Mouse (Mus musculus): ENCODE results near the gene Ptma. TPM values are rescaled to one million over a fixed set of nuclear protein-coding genes. Genes with fewer than 3 reads are reported as not detected.
"Not testable (repeated sequence)": the region's sequence is repeated elsewhere in the genome, so short reads cannot be mapped to it uniquely, and the experiment has no call there.

The Ptma gene
- total RNA-seq, 2 experiments from 2014 or later, result 1,018 to 1,064 TPM

GRCm38 (mm10) chr1:86510676-86511441 lies 15.7 kb upstream of the Ptma start:
- intact Hi-C loops (cut with DNase I), result no loop called here
- peak; percentile 74 for DNase-seq

- intact Hi-C loops (cut with DNase I), result no loop called here
- DNase-seq, result no peak
These were observed 14.3 kb upstream of the Ptma start for GRCm38 (mm10) chr1:86512154-86512720.

DNA sequence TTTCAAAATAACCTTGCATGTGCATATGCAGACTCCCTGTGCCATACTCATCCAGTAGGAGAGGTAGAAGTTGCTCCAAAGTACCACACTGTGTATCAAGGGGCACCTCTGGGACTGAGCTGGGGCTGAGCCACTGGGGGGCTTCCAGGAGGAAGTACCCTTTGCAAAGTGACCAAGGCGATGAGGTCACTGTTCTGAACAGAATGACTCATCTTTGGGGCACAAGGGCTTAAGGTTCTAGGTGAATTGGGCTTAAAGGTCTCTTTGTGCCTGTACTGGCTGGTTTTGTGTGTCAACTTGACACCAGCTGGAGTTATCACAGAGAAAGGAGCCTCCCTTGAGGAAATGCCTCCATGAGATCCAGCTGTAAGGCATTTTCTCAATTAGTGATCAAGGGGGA lies 13.5 kb upstream of the Ptma start:
- intact Hi-C loops (cut with DNase I); DNase-seq: not testable (repeated sequence)

DNA sequence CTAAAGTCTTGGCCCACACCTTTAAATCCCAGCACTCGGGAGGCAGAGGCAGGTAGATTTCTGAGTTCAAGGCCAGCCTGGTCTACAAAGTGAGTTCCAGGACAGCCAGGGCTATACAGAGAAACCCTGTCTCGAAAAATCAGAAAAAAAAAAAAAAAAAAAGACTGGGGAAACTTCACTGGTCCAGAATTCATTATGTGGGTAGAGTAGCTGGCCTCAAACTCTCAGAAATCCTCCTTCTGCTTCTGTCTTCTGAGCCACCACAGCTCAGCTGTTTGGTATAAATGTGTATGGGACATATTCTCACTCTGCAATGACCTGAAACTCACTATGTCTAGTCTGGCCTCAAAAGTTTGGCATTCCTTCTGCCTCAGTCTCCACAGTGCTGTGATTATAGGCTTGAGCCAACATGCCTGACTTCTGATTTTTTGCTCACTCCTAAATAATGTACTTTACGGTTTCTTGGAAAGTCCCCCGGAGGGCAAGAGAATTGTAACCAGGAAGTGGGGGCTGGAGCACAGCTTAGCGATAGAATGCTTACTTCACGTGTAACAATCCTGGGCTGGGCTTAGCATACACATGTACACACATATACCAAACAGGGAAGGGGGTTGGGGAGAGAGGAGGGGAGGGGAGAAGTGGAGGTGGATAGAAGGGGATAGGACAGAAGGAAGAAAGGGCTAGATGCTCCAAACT lies 10.7 kb upstream of the Ptma start:
- DNase-seq, result no peak
- intact Hi-C loops (cut with DNase I), result no loop called here

DNA sequence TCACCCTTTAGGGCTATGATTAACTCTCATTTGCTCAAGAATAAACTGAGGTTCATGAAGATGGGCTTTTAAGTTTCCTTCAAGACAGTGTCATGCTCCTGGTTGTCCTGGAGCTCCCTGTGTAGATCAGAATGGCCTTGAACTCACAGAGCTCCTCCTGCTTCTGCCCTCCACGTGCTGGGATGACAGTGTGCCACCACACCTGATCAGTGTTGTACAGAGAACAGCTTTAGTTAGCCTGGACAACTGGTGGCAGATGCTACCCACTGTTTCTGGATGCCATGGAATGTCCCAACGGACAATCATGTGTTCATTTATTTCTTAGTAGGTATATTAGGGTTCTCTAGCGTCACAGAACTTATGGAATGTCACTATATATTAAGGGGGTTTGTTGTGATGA lies 9.4 kb upstream of the Ptma start:
- intact Hi-C loops (cut with DNase I), result no loop called here
- DNase-seq, result no peak

DNA sequence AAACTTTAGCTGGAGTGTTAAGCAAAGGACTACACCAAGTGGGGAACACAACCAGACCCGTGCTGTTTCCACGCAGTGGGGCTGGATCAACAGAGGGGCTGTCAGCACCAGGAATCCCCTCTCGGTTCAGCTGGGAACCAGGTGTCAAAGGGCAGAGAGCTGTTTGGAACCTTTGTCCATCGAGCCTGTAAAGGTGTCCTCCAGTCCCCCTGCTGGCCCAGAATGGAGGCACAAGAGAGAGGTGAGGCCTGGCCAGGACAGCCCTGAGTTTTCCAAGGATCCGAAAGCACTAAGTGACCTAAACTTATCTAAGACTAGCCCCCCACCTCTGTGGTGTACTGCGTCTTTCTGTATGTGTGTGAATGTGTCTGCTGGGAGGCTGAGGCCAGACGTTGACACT lies 6.2 kb upstream of the Ptma start:
- DNase-seq, result peak; percentile 35
- intact Hi-C loops (cut with DNase I), result no loop called here

GRCm38 (mm10) chr1:86522286-86522871 lies 4.1 kb upstream of the Ptma start:
- DNase-seq, result peak; percentile 46
- intact Hi-C loops (cut with DNase I), result no loop called here

GRCm38 (mm10) chr1:86523776-86524618 lies 2.5 kb upstream of the Ptma start:
- no peak for DNase-seq
- intact Hi-C loops (cut with DNase I), result no loop called here

GRCm38 (mm10) chr1:86524619-86525498 lies 1.7 kb upstream of the Ptma start:
- peak; percentile 100 for DNase-seq
- intact Hi-C loops (cut with DNase I), result loop anchor here (5.0 kb wide), 1 partner anchor 38 kb away; no protein-coding TSS in a partner anchor

- intact Hi-C loops (cut with DNase I), result loop anchor here (5.0 kb wide), 1 partner anchor 38 kb away; no protein-coding TSS in a partner anchor
- DNase-seq, result no peak
These were observed 919 bp upstream of the Ptma start for GRCm38 (mm10) chr1:86525499-86526115.

DNA sequence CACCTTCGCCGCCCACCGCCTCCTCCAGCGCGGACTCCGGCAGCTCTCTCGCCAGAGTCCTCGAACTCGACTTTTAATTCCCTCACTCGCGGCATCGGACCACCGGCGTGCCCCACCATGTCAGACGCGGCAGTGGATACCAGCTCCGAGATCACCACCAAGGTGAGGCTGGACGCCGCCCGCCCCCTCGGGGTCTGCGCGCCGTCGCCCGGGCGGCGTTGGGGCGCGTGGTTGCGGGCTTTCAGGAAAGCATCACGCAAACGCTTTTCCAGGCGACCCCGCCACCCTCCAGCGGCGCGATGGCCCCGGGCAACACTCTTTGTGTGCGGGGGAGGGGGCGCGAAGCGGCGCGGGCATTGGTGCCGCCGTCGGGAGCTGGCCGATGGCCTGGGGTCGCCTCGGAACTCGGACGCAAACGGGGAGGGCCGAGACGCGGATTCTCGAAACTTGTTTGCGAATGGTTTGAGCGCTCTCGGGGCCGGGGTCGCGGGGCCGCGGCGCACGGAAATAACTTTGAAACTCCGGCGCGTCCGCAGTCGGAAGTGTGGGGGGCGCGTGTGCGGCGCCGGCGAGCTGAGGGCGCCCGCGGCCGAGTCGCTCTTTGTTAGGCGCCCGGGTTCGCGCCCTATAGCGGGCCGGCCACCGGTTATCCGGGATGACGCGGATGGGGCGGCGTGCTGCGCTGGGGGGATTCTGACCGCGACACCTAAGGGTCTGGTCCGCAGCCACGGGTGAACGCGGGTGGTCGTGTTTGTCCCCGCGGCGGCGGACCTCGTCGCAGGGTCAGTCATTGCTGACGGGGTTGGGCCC lies 468 bp downstream of the Ptma start:
- intact Hi-C loops (cut with DNase I), result loop anchor here (5.0 kb wide), 1 partner anchor 40 kb away; no protein-coding TSS in a partner anchor
- peak; percentile 43 for DNase-seq

GRCm38 (mm10) chr1:86527599-86528486 lies 1.3 kb downstream of the Ptma start:
- intact Hi-C loops (cut with DNase I), result loop anchor here (5.0 kb wide), 1 partner anchor 41 kb away; no protein-coding TSS in a partner anchor

GRCm38 (mm10) chr1:86528571-86529180 lies 2.1 kb downstream of the Ptma start:
- intact Hi-C loops (cut with DNase I), result loop anchor here (5.0 kb wide), 1 partner anchor 41 kb away; no protein-coding TSS in a partner anchor
- peak; percentile 38 for DNase-seq

More at GRCm38 (mm10) chr1:86527599-86528486, 1.3 kb downstream of the Ptma start:
- DNase-seq, result peak; percentile 91

DNA sequence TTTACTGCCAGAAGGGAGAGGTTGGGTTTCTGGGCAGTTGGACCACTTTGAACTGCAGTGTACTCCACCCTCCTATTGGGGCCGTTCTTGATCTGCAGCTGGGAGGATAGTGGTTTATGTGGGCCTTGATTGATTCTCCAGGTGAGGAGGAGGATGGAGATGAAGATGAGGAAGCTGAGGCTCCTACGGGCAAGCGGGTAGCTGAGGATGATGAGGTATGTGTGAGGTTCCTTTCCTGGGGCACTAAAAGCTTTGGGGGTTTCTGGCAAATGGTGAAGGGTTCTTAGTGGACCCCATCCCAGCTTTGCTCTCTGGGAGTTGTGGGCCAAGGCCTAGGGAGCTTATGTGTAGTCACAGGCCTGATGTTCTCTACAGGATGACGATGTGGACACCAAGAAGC lies 3.1 kb downstream of the Ptma start:
- DNase-seq, result no peak
- intact Hi-C loops (cut with DNase I), result loop anchor here (5.0 kb wide), 1 partner anchor 42 kb away; no protein-coding TSS in a partner anchor

GRCm38 (mm10) chr1:86530871-86531546 lies 4.5 kb downstream of the Ptma start:
- no peak for DNase-seq
- intact Hi-C loops (cut with DNase I), result no loop called here

Measured in left cerebral cortex, postnatal 4 days (tissue).